Mouse (Mus musculus) MEL (cell line): ENCODE results near the gene Ube2q2. TPM values are rescaled to one million over a fixed set of nuclear protein-coding genes. Genes with fewer than 3 reads are reported as not detected.

Source experiments
- DNase-seq: peaks from one replicate; pipeline ENCODE4 v3.0.0; 2011; ENCODE audit warnings: low read depth, low spot score
- H3K27ac ChIP-seq: 2 replicates; pipeline ENCODE4 v1.5.1; 2012; ENCODE audit warnings: low read depth, mild to moderate bottlenecking, control low read depth, low read length, moderate library complexity; ENCODE audit not compliant: control insufficient read depth
- H3K27me3 ChIP-seq, 2 experiments: fragments of 150-350 bp in 1 of 2; sonication (generic) in 1 of 2; 2 replicates each; pipeline ENCODE4 v1.6.1; 2012; ENCODE audit warnings: low read length in 2 of 2, mild to moderate bottlenecking in 2 of 2, improper control_type of control experiment in 1 of 2, moderate library complexity in 1 of 2; ENCODE audit not compliant: insufficient read depth in 2 of 2, control insufficient read depth in 1 of 2
- H3K36me3 ChIP-seq, 2 experiments: 2 replicates each; pipeline ENCODE4 v1.6.1; 2012 to 2014; ENCODE audit warnings: low read length in 2 of 2, improper control_type of control experiment in 1 of 2, inconsistent platforms in 1 of 2, mild to moderate bottlenecking in 1 of 2; ENCODE audit not compliant: insufficient read depth in 2 of 2, control insufficient read depth in 1 of 2
- H3K4me1 ChIP-seq, 2 experiments: fragments of 150-350 bp in 1 of 2; sonication (generic) in 1 of 2; 2 replicates each; pipeline ENCODE4 v1.6.1; 2012; ENCODE audit warnings: low read length in 2 of 2, improper control_type of control experiment in 1 of 2, mild to moderate bottlenecking in 1 of 2; ENCODE audit not compliant: insufficient read depth in 2 of 2, control insufficient read depth in 1 of 2
- H3K4me3 ChIP-seq, 2 experiments: fragments of 150-350 bp in 1 of 2; sonication (generic) in 1 of 2; 2 replicates each; pipeline ENCODE4 v1.5.1; 2012; ENCODE audit warnings: low read depth in 2 of 2, low read length in 2 of 2, mild to moderate bottlenecking in 2 of 2, moderate library complexity in 2 of 2, control low read depth in 1 of 2, improper control_type of control experiment in 1 of 2; ENCODE audit not compliant: control insufficient read depth in 1 of 2, insufficient read depth in 1 of 2
- H3K79me2 ChIP-seq: 2 replicates; pipeline ENCODE4 v1.6.1; 2012; ENCODE audit warnings: mild to moderate bottlenecking, low read length, moderate library complexity; ENCODE audit not compliant: control insufficient read depth, poor library complexity, insufficient read depth
- H3K9ac ChIP-seq: 2 replicates; pipeline ENCODE4 v1.6.1; 2012; ENCODE audit warnings: low read depth, mild to moderate bottlenecking, control low read depth, low read length, moderate library complexity; ENCODE audit not compliant: control insufficient read depth, poor library complexity, severe bottlenecking
- H3K9me3 ChIP-seq: fragments of 150-350 bp; sonication (generic); replicated peaks from 2 replicates; pipeline ENCODE4 v1.6.1; 2012; ENCODE audit warnings: mild to moderate bottlenecking, low read length, improper control_type of control experiment, moderate library complexity; ENCODE audit not compliant: insufficient read depth
- BHLHE40 ChIP-seq: IDR thresholded peaks from 2 replicates; pipeline ENCODE4 v1.6.1; 2012; ENCODE audit warnings: low read depth, mild to moderate bottlenecking, inconsistent platforms, low read length, improper control_type of control experiment, borderline replicate concordance
- CHD1 ChIP-seq: IDR thresholded peaks from 2 replicates; pipeline ENCODE4 v1.6.1; 2012; ENCODE audit warnings: low read depth, mild to moderate bottlenecking, inconsistent platforms, low read length, improper control_type of control experiment
- ELF1 ChIP-seq: IDR thresholded peaks from 2 replicates; pipeline ENCODE4 v1.6.1; 2014; ENCODE audit warnings: low read depth, mild to moderate bottlenecking, inconsistent platforms, low read length, improper control_type of control experiment, moderate library complexity
- EP300 ChIP-seq, 2 experiments: IDR thresholded peaks; 2 replicates each; pipeline ENCODE4 v1.6.1; 2011; ENCODE audit warnings: improper control_type of control experiment in 2 of 2, low read length in 2 of 2, low read depth in 1 of 2, mild to moderate bottlenecking in 1 of 2
- ETS1 ChIP-seq: IDR thresholded peaks from 2 replicates; pipeline ENCODE4 v1.6.1; 2012; ENCODE audit warnings: low read depth, mild to moderate bottlenecking, inconsistent platforms, low read length, improper control_type of control experiment, moderate library complexity
- HCFC1 ChIP-seq: IDR thresholded peaks from 2 replicates; pipeline ENCODE4 v1.6.1; 2012; ENCODE audit warnings: low read depth, mild to moderate bottlenecking, inconsistent platforms, low read length, improper control_type of control experiment, moderate library complexity
- KAT2A ChIP-seq: conservative IDR thresholded peaks from 2 replicates; pipeline ENCODE4 v1.6.1; 2012; ENCODE audit warnings: low read depth, low read length, improper control_type of control experiment, inconsistent platforms
- MAFK ChIP-seq: IDR thresholded peaks from 2 replicates; pipeline ENCODE4 v1.6.1; 2011; ENCODE audit warnings: low read depth, mild to moderate bottlenecking, low read length, improper control_type of control experiment, borderline replicate concordance
- MAX ChIP-seq: IDR thresholded peaks from 2 replicates; pipeline ENCODE4 v1.6.1; 2011; ENCODE audit warnings: low read length, improper control_type of control experiment
- MYB ChIP-seq: IDR thresholded peaks from 2 replicates; pipeline ENCODE4 v1.6.1; 2011; ENCODE audit warnings: mild to moderate bottlenecking, low read depth, low read length, improper control_type of control experiment
- MYC ChIP-seq: IDR thresholded peaks from 2 replicates; pipeline ENCODE4 v1.6.1; 2011; ENCODE audit warnings: low read depth, mild to moderate bottlenecking, low read length, improper control_type of control experiment, moderate library complexity
- NRF1 ChIP-seq: IDR thresholded peaks from 2 replicates; pipeline ENCODE4 v1.6.1; 2014; ENCODE audit warnings: low read depth, mild to moderate bottlenecking, inconsistent platforms, low read length, improper control_type of control experiment, moderate library complexity; ENCODE audit not compliant: poor library complexity, insufficient read depth, severe bottlenecking
- POLR2A ChIP-seq, 2 experiments: IDR thresholded peaks; 2 replicates each; pipeline ENCODE4 v1.6.1; 2011 to 2012; ENCODE audit warnings: low read length in 2 of 2, mild to moderate bottlenecking in 2 of 2, control low read depth in 1 of 2, improper control_type of control experiment in 1 of 2, low read depth in 1 of 2, moderate library complexity in 1 of 2; ENCODE audit not compliant: control insufficient read depth in 1 of 2, insufficient read depth in 1 of 2, poor library complexity in 1 of 2
- POLR2AphosphoS2 ChIP-seq: IDR thresholded peaks from 2 replicates; pipeline ENCODE4 v1.6.1; 2011; ENCODE audit warnings: low read length, improper control_type of control experiment
- POLR2AphosphoS5 ChIP-seq: IDR thresholded peaks from 2 replicates; pipeline ENCODE4 v1.6.1; 2012; ENCODE audit warnings: low read depth, borderline replicate concordance, mild to moderate bottlenecking, inconsistent platforms, low read length, moderate library complexity, mixed read lengths
- RAD21 ChIP-seq: IDR thresholded peaks from 2 replicates; pipeline ENCODE4 v1.6.1; 2011; ENCODE audit warnings: mild to moderate bottlenecking, low read depth, low read length, improper control_type of control experiment
- SIN3A ChIP-seq: IDR thresholded peaks from 2 replicates; pipeline ENCODE4 v1.6.1; 2012; ENCODE audit warnings: low read length, improper control_type of control experiment, inconsistent platforms
- TAL1 ChIP-seq: IDR thresholded peaks from 2 replicates; pipeline ENCODE4 v1.6.1; 2012; ENCODE audit warnings: mild to moderate bottlenecking, inconsistent platforms, low read length, moderate library complexity, mixed read lengths
- TCF12 ChIP-seq: IDR thresholded peaks from 2 replicates; pipeline ENCODE4 v1.6.1; 2014; ENCODE audit warnings: low read depth, mild to moderate bottlenecking, inconsistent platforms, low read length, improper control_type of control experiment, moderate library complexity
- USF1 ChIP-seq: IDR thresholded peaks from 2 replicates; pipeline ENCODE4 v1.6.1; 2014; ENCODE audit warnings: low read depth, mild to moderate bottlenecking, inconsistent platforms, low read length, improper control_type of control experiment, moderate library complexity
- USF2 ChIP-seq, 2 experiments: IDR thresholded peaks; 2 replicates each; pipeline ENCODE4 v1.6.1; 2011 to 2012; ENCODE audit warnings: improper control_type of control experiment in 2 of 2, low read length in 2 of 2, borderline replicate concordance in 1 of 2, inconsistent platforms in 1 of 2, low read depth in 1 of 2, mild to moderate bottlenecking in 1 of 2; ENCODE audit not compliant: insufficient read depth in 1 of 2
- ZC3H11A ChIP-seq: IDR thresholded peaks from 2 replicates; pipeline ENCODE4 v1.6.1; 2012; ENCODE audit warnings: low read depth, mild to moderate bottlenecking, inconsistent platforms, low read length, improper control_type of control experiment
- ZMIZ1 ChIP-seq: IDR thresholded peaks from 2 replicates; pipeline ENCODE4 v1.6.1; 2012; ENCODE audit warnings: low read depth, mild to moderate bottlenecking, inconsistent platforms, low read length, improper control_type of control experiment, moderate library complexity
- ZNF384 ChIP-seq: IDR thresholded peaks from 2 replicates; pipeline ENCODE4 v1.6.1; 2012; ENCODE audit warnings: low read depth, mild to moderate bottlenecking, inconsistent platforms, low read length, improper control_type of control experiment
- polyA plus RNA-seq, 2 experiments: library from polyadenylated mRNA; stranded (reverse) in 1 of 2; unstranded in 1 of 2; fragments of >175 nt in 1 of 2; fragments of >200 nt in 1 of 2; gene quantifications; 2 replicates each; pipeline versions ENCODE4 v1.2.1 to v1.2.4; 2012; ENCODE audit warnings: low replicate concordance in 2 of 2, low read depth in 1 of 2; ENCODE audit not compliant: insufficient read length in 2 of 2, insufficient read depth in 1 of 2, missing spikeins in 1 of 2
- total RNA-seq: library from RNA; depleted of rRNA; stranded (reverse); fragments of 300-350 nt; gene quantifications from 2 replicates; pipeline ENCODE4 v1.2.3, GENCODE M21; 2012

Gene Ube2q2
- total and polyA plus RNA-seq, 3 experiments = 21.7 to 23.6 TPM; not detected in 1

GRCm38 (mm10) chr9:55117293-55118055 is 31.2 kb upstream of the Ube2q2 start:
- Histone ChIP-seq H3K36me3 (no peaks in the 10 kb centered on the region), H3K4me1 (no peaks in the 10 kb centered on the region), H3K4me3 (no peak overlapping the region), H3K27ac (no peak overlapping the region), H3K9me3 (no peaks in the 10 kb centered on the region), H3K9ac (no peak overlapping the region), H3K27me3 (peaks cover 5 to 13% of the 10 kb centered on the region in 2 experiments), H3K79me2 (no peaks in the 10 kb centered on the region)
- DNase-seq = no peak
- no peak for TF ChIP-seq BHLHE40

DNA sequence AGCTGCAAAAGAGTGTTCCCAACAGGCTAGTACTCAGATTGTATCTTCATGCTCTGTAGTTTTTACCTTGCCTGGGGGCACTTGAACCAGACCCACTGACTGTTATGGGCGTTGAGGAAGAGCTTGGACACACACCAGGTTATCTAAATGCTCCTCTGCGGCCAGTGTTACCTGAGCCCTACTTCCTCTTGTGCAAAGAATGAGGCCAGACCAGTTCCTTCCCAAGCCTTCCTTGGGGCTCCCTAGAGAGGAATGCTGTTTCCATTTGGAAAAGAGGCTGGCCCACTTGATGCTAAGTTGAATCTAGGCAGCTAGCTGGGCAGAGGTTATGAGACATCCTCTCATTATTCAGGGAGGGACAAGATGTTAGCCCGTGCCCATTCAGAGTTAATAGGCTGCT is 26.1 kb upstream of the Ube2q2 start:
- Histone ChIP-seq H3K27me3 (no peaks in the 10 kb centered on the region; a peak in 1 of 4 replicates), H3K27ac (no peak overlapping the region), H3K4me3 (no peak overlapping the region), H3K36me3 (peaks cover 0 to 15% of the 10 kb centered on the region in 2 experiments; a peak in 2 of 4 replicates), H3K9ac (no peak overlapping the region), H3K9me3 (no peaks in the 10 kb centered on the region), H3K4me1 (peaks cover 0 to 13% of the 10 kb centered on the region in 2 experiments; a peak in 2 of 4 replicates), H3K79me2 (no peaks in the 10 kb centered on the region)
- TF ChIP-seq POLR2AphosphoS2 = no peak
- no peak for TF ChIP-seq ELF1
- TF ChIP-seq ETS1 = no peak
- TF ChIP-seq TCF12 = no peak
- no peak for TF ChIP-seq TAL1
- no peak for TF ChIP-seq ZMIZ1
- no peak for TF ChIP-seq BHLHE40
- no peak for TF ChIP-seq CHD1
- TF ChIP-seq MYB = no peak
- TF ChIP-seq POLR2AphosphoS5 = no peak
- TF ChIP-seq RAD21 = no peak
- TF ChIP-seq ZC3H11A = no peak
- no peak for TF ChIP-seq MAFK
- no peak for DNase-seq

GRCm38 (mm10) chr9:55125735-55126134 is 22.9 kb upstream of the Ube2q2 start:
- H3K9ac ChIP-seq = no peak overlapping the region
- no peaks in the 10 kb centered on the region for H3K9me3 ChIP-seq
- peaks cover 0 to 13% of the 10 kb centered on the region in 2 experiments; a peak in 2 of 4 replicates for H3K4me1 ChIP-seq
- peaks cover 0 to 15% of the 10 kb centered on the region in 2 experiments; a peak in 2 of 4 replicates for H3K36me3 ChIP-seq
- H3K4me3 ChIP-seq = no peak overlapping the region
- H3K27me3 ChIP-seq = no peaks in the 10 kb centered on the region; a peak in 1 of 4 replicates
- H3K27ac ChIP-seq = no peak overlapping the region
- DNase-seq = peak; percentile 26
- H3K79me2 ChIP-seq = no peaks in the 10 kb centered on the region
- TF ChIP-seq MAX (no peak), HCFC1 (no peak), BHLHE40 (no peak), TAL1 (no peak), MYC (no peak), POLR2A (IDR thresholded peaks at IDR 0.05; ENCODE audit: control insufficient read depth in 1 of 2, insufficient read depth in 1 of 2, low read depth in 1 of 2, low read length in 2 of 2, poor library complexity in 1 of 2) (no peak), ELF1 (no peak), TCF12 (no peak), KAT2A (no peak), USF1 (no peak), POLR2AphosphoS5 (no peak), MAFK (no peak), CHD1 (no peak), SIN3A (no peak), NRF1 (no peak), ZNF384 (no peak), USF2 (IDR thresholded peaks at IDR 0.05; ENCODE audit: borderline replicate concordance in 1 of 2, insufficient read depth in 1 of 2, low read depth in 1 of 2, low read length in 2 of 2) (no peak), EP300 (IDR thresholded peaks at IDR 0.05; ENCODE audit: low read depth in 1 of 2, low read length in 2 of 2) (no peak)
